Mouse (Mus musculus) lung, postnatal 36 days (tissue): Measurements from ENCODE around the gene Rsrc1.

ENCODE experiments used
- DNase-seq: peaks from one replicate; pipeline ENCODE4 v3.0.0; 2022; ENCODE audit warnings: mixed read lengths

Gene Rsrc1

GRCm38 (mm10) chr3:67374360-67374778 is 393.2 kb downstream of the Rsrc1 start:
- no peak for DNase-seq

- no peak for DNase-seq
Measured at GRCm38 (mm10) chr3:67375063-67375462, 393.9 kb downstream of the Rsrc1 start, which contains the start of gene Gm17402. TSS of gene Gm17402 (minus strand) at chr3:67375163.

- DNase-seq: no peak
Measured at GRCm38 (mm10) chr3:67378215-67378614, 397.0 kb downstream of the Rsrc1 start.
